Mouse (Mus musculus) layer of hippocampus, postnatal 14 days (tissue): Measurements from ENCODE around the gene Tsnaxip1. TPM values are rescaled to one million over a fixed set of nuclear protein-coding genes. Genes with fewer than 3 reads are reported as not detected.
"Not testable (repeated sequence)": the region's sequence is repeated elsewhere in the genome, so short reads cannot be mapped to it uniquely, and the experiment has no call there.

Experiments used
- DNase-seq, 2 experiments: peaks; one replicate each; pipeline ENCODE4 v3.0.0; 2021 to 2022; ENCODE audit warnings: low spot score in 2 of 2, mixed read lengths in 1 of 2
- total RNA-seq, 2 experiments: library from RNA; stranded (reverse); gene quantifications; 2 replicates each; pipeline ENCODE4 v1.2.3; 2021

Gene Tsnaxip1
- total RNA-seq, 2 experiments from 2014 or later, result 0.24 to 0.85 TPM

- DNase-seq, result no peak
Measured at GRCm38 (mm10) chr8:105812511-105812910, 15.0 kb upstream of the Tsnaxip1 start.

GRCm38 (mm10) chr8:105813241-105813640 lies 14.3 kb upstream of the Tsnaxip1 start:
- DNase-seq, result no peak

DNA sequence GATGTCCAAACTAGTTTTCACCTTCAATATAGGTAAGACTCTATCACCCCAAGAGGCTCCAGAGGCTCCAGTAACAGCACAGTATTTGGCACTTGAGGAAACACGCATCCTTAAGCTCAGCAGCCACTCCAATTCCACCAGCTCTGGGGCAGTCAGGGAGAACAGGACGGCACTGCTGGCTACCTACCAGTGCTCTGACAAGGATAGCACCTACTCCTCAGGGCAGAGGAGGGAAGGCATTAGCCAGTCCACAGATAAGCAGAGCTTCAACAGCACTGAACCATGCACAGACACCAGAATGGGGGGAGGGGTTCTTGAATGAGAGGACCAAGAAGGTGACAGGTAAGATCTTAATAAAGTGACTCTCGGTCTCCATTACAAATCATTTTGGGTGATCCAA lies 7.9 kb upstream of the Tsnaxip1 start:
- no peak for DNase-seq

DNA sequence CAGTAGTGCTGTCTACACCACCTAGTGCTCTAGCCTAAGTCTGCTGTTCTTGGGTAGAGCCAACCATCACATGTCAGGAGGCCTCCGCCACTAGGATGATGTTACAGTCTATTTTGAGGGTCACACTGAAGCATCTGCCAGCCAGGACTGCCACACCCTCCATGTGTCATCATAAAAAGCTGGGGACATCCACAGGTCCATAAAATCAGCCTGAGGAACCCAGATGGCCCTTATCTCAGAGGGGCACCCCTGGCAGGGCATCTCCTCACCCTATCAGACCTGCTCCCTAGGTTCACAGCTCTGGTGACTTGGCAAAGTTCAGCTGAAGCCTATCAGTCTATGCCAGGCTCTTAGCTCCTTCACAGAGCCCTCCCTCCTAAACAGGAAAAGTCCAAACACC lies 6.6 kb upstream of the Tsnaxip1 start:
- DNase-seq, result no peak

DNA sequence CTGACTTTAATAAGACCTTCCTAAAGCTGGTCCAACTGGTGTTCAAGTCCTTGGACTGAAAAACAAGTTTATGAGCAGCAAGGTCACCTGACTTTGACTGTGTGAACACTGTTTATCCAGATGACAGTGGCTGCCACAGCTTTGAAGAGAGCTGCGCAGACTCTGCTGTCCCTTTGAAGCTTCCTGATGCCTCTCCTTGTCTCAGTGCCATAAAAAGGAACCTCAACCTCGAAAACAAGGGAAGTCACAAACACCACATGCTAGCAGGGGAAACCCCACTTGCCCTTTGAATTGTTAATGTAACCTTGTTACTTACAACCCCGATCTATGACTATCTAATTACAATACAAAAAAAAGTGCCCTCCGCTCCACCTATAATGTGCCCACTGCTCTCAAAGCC lies 2.0 kb upstream of the Tsnaxip1 start:
- no peak for DNase-seq

- DNase-seq, result no peak
Measured at GRCm38 (mm10) chr8:105826379-105826778, 1.2 kb upstream of the Tsnaxip1 start.

- not testable (repeated sequence) for DNase-seq
Measured at GRCm38 (mm10) chr8:105833740-105834139, 6.2 kb downstream of the Tsnaxip1 start.

- DNase-seq, result peak in 1 of 2 experiments; percentile 47
Measured at GRCm38 (mm10) chr8:105835318-105835717, 7.8 kb downstream of the Tsnaxip1 start.

- DNase-seq, result no peak
Measured at GRCm38 (mm10) chr8:105836991-105837390, 9.5 kb downstream of the Tsnaxip1 start.

DNA sequence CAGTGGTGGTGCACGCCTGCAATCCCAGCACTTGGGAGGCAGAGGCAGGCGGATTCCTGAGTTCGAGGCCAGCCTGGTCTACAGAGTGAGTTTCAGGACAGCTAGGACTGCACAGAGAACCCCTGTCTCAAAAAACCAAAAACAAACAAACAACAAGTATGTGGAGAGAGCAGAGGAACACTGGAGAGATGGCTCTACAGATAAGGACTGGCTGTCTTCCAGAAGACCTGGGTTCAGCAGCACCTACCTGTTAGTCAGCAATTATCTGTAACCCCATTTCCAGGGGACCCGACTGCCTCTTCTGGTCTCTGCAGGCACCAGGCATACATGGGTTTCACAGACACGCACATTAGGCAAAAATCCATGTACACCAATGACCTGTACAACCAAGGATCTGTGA lies 11.7 kb downstream of the Tsnaxip1 start:
- no peak for DNase-seq

DNA sequence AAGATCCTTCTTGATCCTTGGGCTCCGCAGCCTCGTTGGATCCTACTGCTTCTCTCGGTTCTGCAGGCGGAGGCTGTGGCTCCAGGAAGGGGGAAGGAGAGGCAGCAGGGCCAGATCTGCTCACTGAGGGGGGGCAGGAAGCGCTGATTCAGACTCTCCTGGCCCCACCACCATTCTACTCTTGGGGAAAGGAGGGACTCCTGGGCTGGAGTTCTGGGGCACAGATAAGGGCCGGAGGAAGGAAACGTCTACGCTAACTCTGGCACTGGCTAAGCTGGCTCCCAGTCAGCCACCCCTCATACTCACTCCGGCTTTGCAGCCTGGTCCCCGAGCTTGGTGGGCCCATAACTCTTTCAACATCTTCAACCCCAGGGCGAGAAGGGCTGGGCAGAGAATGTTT lies 19.1 kb downstream of the Tsnaxip1 start:
- DNase-seq, result no peak

DNA sequence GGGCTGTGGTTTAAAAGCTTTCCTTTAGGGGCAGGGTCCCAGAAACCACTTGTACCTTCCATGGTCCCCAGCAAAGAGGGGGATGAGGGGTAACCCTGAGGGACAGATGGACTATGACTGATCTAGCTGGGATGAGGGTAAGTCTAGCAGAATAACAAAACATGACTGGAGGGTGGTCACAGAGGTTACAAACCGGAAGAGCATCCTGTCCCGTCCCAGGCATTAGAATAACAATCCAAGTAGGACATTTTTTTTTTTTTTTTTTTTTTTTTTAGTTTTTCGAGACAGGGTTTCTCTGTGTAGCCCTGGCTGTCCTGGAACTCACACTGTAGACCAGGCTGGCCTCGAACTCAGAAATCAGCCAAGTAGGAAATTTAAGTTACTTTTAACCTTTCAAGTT lies 22.5 kb downstream of the Tsnaxip1 start:
- DNase-seq, result no peak

DNA sequence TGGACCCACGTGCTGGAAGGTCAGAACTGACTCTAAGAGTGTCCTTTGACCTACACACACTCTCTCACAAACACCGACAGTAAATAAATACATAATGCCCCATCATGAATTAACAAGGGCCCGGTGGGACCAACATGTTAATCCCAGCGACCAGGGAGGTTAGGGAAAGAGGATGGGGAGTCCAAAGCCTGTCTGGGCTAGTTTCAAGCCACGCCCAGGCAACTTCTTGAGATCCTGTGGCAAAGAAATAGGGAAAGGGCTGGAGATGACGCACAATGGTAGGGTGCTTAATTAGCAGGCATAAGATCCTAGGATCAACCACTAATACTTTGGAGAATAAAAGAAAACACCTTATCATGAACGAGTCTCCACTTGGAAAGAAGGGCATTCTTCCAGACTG lies 23.1 kb downstream of the Tsnaxip1 start:
- no peak for DNase-seq

GRCm38 (mm10) chr8:105851651-105852143 lies 24.2 kb downstream of the Tsnaxip1 start:
- peak; percentile 84 to 95 for DNase-seq

DNA sequence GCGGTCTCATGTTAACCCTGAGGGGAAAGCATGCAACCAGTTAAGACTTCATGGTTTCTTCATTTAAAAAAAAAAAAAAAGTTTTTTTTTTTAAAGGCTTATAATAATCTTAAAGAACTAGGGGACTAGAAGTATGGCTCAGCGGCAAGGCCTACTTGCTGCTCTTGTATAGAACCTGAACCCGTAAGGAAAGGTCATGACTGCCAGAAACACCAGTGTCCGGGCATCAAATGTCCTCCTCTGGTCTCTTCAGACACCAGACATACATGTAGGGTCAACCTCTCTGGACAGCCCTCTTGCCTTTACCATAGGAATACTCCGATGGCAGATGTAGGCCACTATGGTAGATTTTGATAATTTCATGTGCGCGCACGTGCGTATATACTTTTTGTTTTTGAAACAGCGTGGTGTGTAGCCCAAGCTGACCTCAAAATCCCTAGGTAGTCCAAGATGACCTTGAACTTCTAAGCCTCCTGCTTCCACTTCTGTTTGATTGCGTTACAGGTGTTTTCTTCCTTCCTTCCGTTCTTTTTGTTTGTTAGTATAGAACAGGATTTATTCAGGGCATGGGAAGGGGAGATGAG lies 24.7 kb downstream of the Tsnaxip1 start:
- DNase-seq, result no peak

DNA sequence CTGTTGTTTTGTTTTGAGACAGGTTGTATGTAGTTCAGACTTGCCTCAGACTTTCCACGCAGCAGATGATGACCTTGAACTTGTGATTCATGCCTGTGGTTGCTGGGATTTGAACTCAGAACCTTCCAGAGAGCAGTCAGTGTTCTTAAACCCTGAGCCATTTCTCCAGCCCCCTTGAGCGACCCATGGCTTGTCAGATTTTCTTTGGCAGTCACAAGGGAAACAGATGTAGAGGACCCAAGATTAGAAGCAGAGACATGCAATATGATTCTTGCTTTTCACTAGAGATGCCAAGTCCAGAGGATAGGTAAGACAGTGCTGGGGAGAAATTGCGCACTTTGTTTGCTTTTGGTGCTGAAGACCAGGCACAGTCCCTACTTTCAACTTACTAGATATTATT lies 25.6 kb downstream of the Tsnaxip1 start, which contains the start of gene Cenpt:
Gene Cenpt, minus strand, starts transcription at position 101 of the 400 bp plus-strand sequence.
- DNase-seq, result no peak

- peak; percentile 21 to 44 for DNase-seq
Measured at GRCm38 (mm10) chr8:105854303-105854702, 26.8 kb downstream of the Tsnaxip1 start.

DNA sequence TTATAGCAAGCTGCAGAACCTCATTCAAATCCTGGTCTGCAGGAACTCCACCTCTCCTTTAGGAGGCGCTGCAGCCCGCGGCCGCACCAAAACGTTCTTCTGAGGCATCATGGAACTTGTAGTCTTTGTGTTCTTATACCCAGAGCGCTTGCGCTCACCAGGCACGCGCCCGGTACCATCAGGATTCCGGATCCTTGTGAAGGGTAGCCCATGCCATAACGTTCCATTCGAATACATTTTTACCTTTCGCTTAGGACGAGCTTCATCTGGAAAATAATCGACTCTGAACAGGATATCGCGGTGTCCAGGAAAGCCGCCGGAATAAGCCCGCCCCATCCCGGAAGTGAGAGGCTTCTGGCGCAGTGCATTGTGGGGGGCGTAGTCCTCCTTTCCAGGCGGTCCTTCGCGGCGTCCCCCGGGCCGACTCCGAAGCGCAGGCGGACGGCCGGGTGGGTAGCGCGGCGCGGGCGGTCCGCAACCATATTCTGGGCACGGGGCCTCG lies 27.2 kb downstream of the Tsnaxip1 start, which contains the start of gene Thap11:
Gene Thap11, plus strand, starts transcription at position 418 of the 502 bp plus-strand sequence.
- DNase-seq, result peak; percentile 91 to 93

GRCm38 (mm10) chr8:105855248-105856167 lies 28.0 kb downstream of the Tsnaxip1 start:
- DNase-seq, result peak in 1 of 2 experiments; percentile 42

DNA sequence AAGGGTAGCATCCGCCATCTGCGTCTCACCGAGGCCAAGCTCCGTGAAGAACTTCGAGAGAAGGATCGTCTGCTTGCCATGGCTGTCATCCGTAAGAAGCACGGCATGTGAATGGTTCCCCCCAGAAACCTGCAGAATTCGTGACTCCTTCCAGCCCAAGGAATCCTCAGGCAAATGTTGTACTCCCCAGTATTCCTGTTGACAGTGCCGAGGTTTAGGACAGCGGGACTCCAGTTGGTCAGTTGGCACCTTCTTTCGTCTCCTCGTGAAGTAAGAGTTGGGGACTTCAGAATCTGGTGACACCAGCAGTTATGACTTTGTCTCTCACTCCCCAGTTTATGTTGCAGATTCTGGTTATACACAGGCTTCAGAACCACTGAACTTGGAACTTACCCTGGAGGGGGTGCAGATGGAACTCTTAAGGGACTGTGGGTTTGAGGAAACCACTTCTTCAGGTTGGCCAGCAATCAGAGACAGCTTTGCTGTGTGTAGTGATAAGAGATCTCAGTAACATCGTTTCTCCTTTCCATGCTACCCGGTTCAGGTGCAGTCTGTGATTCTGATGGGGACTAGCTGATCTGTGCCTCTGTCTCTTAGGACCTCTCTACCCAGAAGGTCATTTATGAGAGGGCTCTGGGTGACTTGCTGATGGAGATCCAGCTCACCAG lies 28.8 kb downstream of the Tsnaxip1 start:
- DNase-seq, result no peak

DNA sequence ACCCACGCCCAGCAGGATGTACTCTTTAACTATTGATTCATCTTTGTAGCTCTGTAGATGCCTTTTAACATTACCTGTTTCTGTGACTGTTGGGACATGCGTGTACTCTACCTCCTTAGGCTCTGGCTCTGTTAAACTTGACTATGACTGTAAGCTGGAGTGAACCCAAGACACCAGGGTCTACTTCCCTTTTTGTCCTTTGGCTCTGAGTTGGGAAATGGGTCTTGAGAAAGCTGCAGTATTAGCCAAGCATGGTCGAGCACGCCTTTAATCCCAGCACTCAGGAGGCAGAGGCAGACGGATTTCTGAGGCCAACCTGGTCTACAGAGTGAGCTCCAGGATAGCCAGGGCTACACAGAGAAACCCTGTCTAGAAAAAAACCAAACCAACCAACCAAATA lies 31.0 kb downstream of the Tsnaxip1 start:
- no peak for DNase-seq
